Mouse (Mus musculus) C2C12 (cell line): ENCODE results near the gene Thap4.

Experiments
- CTCF ChIP-seq: IDR thresholded peaks from one replicate; pipeline ENCODE4 v1.5.1; 2011; ENCODE audit not compliant: control insufficient read depth, insufficient read depth, insufficient read length
- MYOG ChIP-seq: IDR thresholded peaks from one replicate; pipeline ENCODE4 v1.6.1; 2011; ENCODE audit not compliant: control insufficient read depth, insufficient read length; ENCODE audit errors: extremely low read depth
- USF1 ChIP-seq: IDR thresholded peaks from one replicate; pipeline ENCODE4 v1.6.1; 2011; ENCODE audit warnings: low read depth, mild to moderate bottlenecking, control low read depth, moderate library complexity

GRCm38 (mm10) chr1:93703472-93704048 lies 51.1 kb downstream of the Thap4 start:
- TF ChIP-seq CTCF (no peak), MYOG (no peak), USF1 (no peak)
